Mouse (Mus musculus): ENCODE results near the gene Olfr432. TPM values are rescaled to one million over a fixed set of nuclear protein-coding genes. Genes with fewer than 3 reads are reported as not detected.
A peak's percentile ranks its signal among the peaks of the same experiment; 100 is the strongest.
"Not testable (repeated sequence)": the region's sequence is repeated elsewhere in the genome, so short reads cannot be mapped to it uniquely, and the experiment has no call there.

Olfr432 gene
- not detected in 2 replicates for polyA plus RNA-seq (2015; fragmentation: Nextera tagmentation; extraction: Ambion mirVana)

DNA sequence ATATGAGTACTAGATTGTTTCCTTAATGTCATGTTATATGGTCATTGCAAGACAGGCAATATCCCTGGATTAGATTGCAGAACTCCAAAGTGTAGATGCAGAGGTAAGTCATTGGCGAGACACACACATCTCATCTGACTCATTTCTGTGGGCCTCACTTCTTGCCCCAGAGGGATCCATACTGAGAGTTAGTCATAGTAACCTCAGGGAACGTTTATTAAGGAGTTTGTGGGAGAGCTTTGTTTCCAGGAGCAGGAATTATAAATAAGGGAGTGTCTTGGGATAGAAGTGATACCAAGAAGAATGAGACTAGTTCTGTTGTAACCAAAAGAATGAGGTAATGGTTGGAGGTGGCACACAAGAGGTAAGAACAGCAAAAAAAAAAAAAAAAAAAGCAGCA, at the start of gene Olfr432:
Gene Olfr432, plus strand, starts transcription at position 313 of the 400 bp plus-strand sequence.
- WGBS = 70% methylated on average over 2 of the region's 2 CpGs
- Histone ChIP-seq H3K4me2 (ENCODE audit: low read depth, low read length) (no peak within 1 kb of the TSS), H3K9ac (ENCODE audit: low read depth, low read length) (no peak within 1 kb of the TSS), H3K36me3 (ENCODE audit: control insufficient read depth, insufficient read depth, low read length) (no peaks in the 10 kb centered on the region), H3K27ac (ENCODE audit: low read length) (no peak within 1 kb of the TSS), H3K9me3 (ENCODE audit: control insufficient read depth, low read length) (no peaks in the 10 kb centered on the region), H3K4me1 (ENCODE audit: control insufficient read depth, insufficient read depth, low read length) (no peaks in the 10 kb centered on the region), H3K4me3 (ENCODE audit: low read length) (no peak within 1 kb of the TSS), H3K27me3 (replicated peaks; ENCODE audit: control insufficient read depth, insufficient read depth, low read length) (no peaks in the 10 kb centered on the region)
- no peak for ATAC-seq

DNA sequence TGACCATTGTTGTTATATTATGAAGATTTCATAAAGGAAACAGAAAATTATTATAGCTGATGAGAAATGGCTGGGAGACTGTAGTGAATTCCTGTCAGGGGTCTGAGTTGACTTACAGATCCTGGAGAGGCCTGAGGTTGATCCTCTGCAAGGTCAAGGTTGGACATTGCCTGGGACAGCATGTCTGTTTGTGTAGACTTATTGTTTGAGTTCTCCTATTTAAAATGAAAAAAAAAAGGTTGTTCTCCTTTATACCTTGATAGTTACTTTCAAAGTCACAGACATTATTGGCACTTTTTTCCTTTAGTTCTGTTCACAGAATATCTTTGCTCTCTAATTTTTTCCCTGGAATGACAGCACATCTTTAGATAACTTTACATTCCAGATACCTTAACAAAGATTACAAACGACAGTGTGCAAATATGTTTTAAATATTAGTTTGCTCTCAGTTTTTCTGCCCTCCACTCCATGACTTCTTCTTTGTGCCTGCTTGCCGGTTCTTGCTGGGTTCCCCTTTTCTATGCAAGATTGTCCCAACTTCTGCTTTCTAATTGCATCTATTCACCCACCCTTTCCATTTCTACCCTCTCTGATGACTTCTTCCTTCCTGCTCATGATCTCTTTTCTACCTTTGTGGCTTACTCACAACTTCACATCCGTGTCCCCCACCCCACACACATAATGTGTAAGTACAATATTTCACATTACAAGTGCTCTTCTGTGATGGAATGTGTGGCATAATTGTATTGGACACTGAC, 44.5 kb upstream of the Olfr432 start:
- not testable (repeated sequence) for ATAC-seq; H3K27me3 ChIP-seq (replicated peaks; ENCODE audit: control insufficient read depth, insufficient read depth, low read length); H3K9me3 ChIP-seq (ENCODE audit: control insufficient read depth, low read length); H3K4me3 ChIP-seq (ENCODE audit: low read length); H3K36me3 ChIP-seq (ENCODE audit: control insufficient read depth, insufficient read depth, low read length); H3K9ac ChIP-seq (ENCODE audit: low read depth, low read length); H3K4me2 ChIP-seq (ENCODE audit: low read depth, low read length); H3K27ac ChIP-seq (ENCODE audit: low read length); H3K4me1 ChIP-seq (ENCODE audit: control insufficient read depth, insufficient read depth, low read length)
- 68% methylated on average over 2 of the region's 3 CpGs for WGBS

GRCm38 (mm10) chr1:174007050-174007449, 42.0 kb upstream of the Olfr432 start:
- H3K27me3 ChIP-seq (replicated peaks; ENCODE audit: control insufficient read depth, insufficient read depth, low read length); H3K9ac ChIP-seq (ENCODE audit: low read depth, low read length); ATAC-seq; H3K4me2 ChIP-seq (ENCODE audit: low read depth, low read length); H3K4me3 ChIP-seq (ENCODE audit: low read length); H3K9me3 ChIP-seq (ENCODE audit: control insufficient read depth, low read length); H3K27ac ChIP-seq (ENCODE audit: low read length); H3K36me3 ChIP-seq (ENCODE audit: control insufficient read depth, insufficient read depth, low read length); H3K4me1 ChIP-seq (ENCODE audit: control insufficient read depth, insufficient read depth, low read length): not testable (repeated sequence)

DNA sequence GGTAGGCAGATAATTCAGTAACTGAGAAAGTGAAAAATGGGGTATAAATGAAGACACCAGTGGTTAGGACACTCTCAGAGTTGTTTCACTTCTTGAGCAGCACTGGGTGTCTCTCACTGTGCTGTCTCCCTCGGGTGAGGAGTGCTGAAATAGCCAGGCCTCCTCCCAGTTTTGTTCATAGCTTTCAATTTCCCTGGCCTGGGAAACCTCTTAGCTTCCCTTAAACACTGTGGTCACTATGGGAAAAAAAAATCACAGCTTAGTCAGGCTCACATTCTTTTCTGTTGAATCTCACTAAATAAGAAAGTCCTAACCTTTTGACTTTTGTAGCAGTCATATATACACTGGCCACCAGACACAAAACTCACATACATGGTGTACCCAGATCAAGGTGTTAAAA, 17.3 kb upstream of the Olfr432 start, which contains the start of gene Ifi205:
Gene Ifi205, minus strand, starts transcription at position 113 of the 400 bp plus-strand sequence.
- H3K4me2 ChIP-seq (ENCODE audit: low read depth, low read length) = no peak within 1 kb of the TSS
- no peaks in the 10 kb centered on the region for H3K27me3 ChIP-seq (replicated peaks; ENCODE audit: control insufficient read depth, insufficient read depth, low read length)
- H3K4me3 ChIP-seq (ENCODE audit: low read length) = no peak within 1 kb of the TSS
- H3K9me3 ChIP-seq (ENCODE audit: control insufficient read depth, low read length) = no peaks in the 10 kb centered on the region
- H3K36me3 ChIP-seq (ENCODE audit: control insufficient read depth, insufficient read depth, low read length) = no peaks in the 10 kb centered on the region
- WGBS = 54% methylated on average over 1 of the region's 1 CpGs
- no peak within 1 kb of the TSS for H3K27ac ChIP-seq (ENCODE audit: low read length)
- no peaks in the 10 kb centered on the region for H3K4me1 ChIP-seq (ENCODE audit: control insufficient read depth, insufficient read depth, low read length)
- H3K9ac ChIP-seq (ENCODE audit: low read depth, low read length) = no peak within 1 kb of the TSS
- ATAC-seq = no peak

DNA sequence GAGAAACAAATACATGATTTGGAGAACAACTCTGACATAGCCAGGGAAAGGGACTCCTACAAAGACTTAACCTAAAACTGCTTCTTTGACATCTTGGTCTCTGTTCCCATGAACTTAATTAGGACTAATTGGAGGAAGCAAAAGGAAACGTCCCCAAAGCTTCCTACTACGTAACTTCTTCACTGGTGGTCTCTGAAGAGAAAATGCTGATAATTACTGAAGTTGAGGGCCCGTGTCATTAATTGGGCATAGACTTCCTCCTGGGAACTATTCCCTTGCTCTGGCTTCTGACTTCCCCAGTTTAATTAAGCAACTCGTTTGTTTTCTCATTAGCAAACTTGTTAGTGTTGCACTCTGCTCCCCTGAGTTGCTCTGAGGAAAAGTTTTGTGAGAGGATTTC, 13.2 kb upstream of the Olfr432 start:
- no peaks in the 10 kb centered on the region for H3K4me1 ChIP-seq (ENCODE audit: control insufficient read depth, insufficient read depth, low read length)
- WGBS = 77% methylated on average over 4 of the region's 4 CpGs
- ATAC-seq = no peak

DNA sequence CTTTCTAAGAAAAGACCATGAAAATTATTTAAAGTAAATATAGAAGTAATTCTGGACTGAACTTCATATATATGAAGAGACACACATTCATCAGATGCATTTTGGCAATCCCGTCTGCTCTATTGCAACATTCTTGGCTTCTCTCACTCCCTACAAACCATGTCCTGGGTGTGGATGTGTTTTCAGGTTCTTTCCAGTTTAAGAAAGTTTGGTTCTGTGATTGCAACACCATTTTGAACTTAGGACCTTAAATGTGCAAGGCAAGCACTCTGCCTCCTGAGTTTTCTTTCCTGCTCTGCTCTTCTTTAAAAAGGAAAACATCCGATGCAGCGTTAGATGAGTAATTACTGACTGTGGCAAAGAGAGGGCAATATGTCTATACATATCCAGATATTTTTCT, 10.5 kb upstream of the Olfr432 start:
- Histone ChIP-seq H3K9me3 (ENCODE audit: control insufficient read depth, low read length) (no peaks in the 10 kb centered on the region), H3K4me2 (ENCODE audit: low read depth, low read length) (no peak overlapping the region), H3K27ac (ENCODE audit: low read length) (no peak overlapping the region), H3K27me3 (replicated peaks; ENCODE audit: control insufficient read depth, insufficient read depth, low read length) (no peaks in the 10 kb centered on the region), H3K4me1 (ENCODE audit: control insufficient read depth, insufficient read depth, low read length) (no peaks in the 10 kb centered on the region), H3K4me3 (ENCODE audit: low read length) (no peak overlapping the region), H3K36me3 (ENCODE audit: control insufficient read depth, insufficient read depth, low read length) (no peaks in the 10 kb centered on the region), H3K9ac (ENCODE audit: low read depth, low read length) (no peak overlapping the region)
- no peak for ATAC-seq
- 70% methylated on average over 3 of the region's 3 CpGs for WGBS

More for the DNA sequence above, 13.2 kb upstream of the Olfr432 start:
- Histone ChIP-seq H3K27ac (ENCODE audit: low read length) (no peak overlapping the region), H3K4me2 (ENCODE audit: low read depth, low read length) (no peak overlapping the region), H3K9me3 (ENCODE audit: control insufficient read depth, low read length) (no peaks in the 10 kb centered on the region), H3K36me3 (ENCODE audit: control insufficient read depth, insufficient read depth, low read length) (no peaks in the 10 kb centered on the region), H3K4me3 (ENCODE audit: low read length) (no peak overlapping the region), H3K9ac (ENCODE audit: low read depth, low read length) (no peak overlapping the region), H3K27me3 (replicated peaks; ENCODE audit: control insufficient read depth, insufficient read depth, low read length) (no peaks in the 10 kb centered on the region)

DNA sequence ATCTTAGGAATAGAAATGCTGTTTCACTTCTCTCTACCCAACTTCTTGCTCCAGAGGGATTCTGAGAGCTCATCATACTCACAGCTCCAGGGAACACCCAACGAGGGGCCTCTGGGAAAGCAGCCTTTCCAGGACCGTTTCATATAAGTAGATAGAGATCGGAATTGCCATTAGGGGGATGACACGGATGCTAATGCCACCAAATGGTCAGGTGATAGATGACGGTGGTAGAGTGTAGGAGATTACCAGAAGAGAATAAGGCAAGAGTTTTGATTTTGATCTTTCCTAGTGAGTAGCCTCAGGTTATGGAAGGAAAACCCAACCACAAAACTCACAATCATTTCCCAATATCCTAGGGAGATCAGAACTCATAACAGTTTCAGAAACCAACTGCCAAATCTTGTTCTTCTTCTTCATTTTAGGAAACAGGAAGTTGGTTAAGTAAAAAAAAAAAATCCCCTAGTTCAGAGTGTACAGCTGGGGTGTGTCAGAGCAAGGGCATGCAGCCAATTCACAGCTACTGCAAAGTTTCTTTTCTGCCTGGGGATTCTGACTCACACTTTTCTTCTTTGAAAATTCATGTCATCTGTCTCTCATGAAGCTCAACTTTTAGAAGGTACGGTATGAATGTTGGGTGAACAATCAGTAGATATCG, 8.4 kb upstream of the Olfr432 start, which contains the start of gene Olfr433:
Gene Olfr433, plus strand, starts transcription at position 183 of the 655 bp plus-strand sequence.
- ATAC-seq = 0 out of 2 replicates have a peak, but pooled peaks have one; percentile 42
- 65% methylated on average over 7 of the region's 7 CpGs for WGBS
- H3K4me3 ChIP-seq (ENCODE audit: low read length) = no peak within 1 kb of the TSS
- H3K4me1 ChIP-seq (ENCODE audit: control insufficient read depth, insufficient read depth, low read length) = no peaks in the 10 kb centered on the region
- no peaks in the 10 kb centered on the region for H3K36me3 ChIP-seq (ENCODE audit: control insufficient read depth, insufficient read depth, low read length)
- H3K27me3 ChIP-seq (replicated peaks; ENCODE audit: control insufficient read depth, insufficient read depth, low read length) = no peaks in the 10 kb centered on the region
- H3K27ac ChIP-seq (ENCODE audit: low read length) = no peak within 1 kb of the TSS
- no peaks in the 10 kb centered on the region for H3K9me3 ChIP-seq (ENCODE audit: control insufficient read depth, low read length)
- H3K9ac ChIP-seq (ENCODE audit: low read depth, low read length) = no peak within 1 kb of the TSS
- H3K4me2 ChIP-seq (ENCODE audit: low read depth, low read length) = no peak within 1 kb of the TSS

DNA sequence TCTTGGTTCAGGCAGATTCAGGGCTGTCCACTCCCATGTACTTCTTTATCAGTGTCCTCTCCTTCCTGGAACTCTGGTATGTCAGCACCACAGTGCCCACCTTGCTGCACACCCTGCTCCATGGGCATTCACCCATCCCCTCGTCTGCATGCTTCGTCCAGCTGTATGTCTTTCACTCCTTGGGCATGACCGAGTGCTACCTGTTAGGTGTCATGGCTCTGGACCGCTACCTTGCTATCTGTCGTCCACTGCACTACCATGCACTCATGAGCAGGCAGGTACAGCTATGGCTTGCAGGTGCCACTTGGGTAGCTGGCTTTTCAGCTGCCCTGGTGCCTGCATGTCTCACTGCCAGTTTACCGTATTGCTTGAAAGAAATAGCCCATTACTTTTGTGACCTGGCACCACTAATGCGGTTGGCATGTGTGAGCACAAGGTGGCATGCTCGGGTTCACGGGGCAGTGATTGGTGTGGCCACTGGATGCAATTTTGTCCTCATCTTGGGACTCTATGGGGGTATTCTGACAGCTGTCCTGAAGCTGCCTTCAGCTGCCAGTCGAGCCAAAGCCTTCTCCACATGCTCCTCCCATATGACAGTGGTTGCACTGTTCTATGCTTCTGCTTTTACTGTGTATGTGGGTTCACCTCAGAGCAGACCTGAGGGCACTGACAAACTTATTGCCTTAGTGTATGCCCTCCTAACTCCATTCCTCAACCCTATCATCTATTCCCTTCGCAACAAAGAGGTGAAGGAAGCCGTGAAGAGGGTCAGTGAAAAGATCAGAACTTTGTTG, 6.7 kb upstream of the Olfr432 start:
- ATAC-seq; H3K27me3 ChIP-seq (replicated peaks; ENCODE audit: control insufficient read depth, insufficient read depth, low read length); H3K9me3 ChIP-seq (ENCODE audit: control insufficient read depth, low read length); H3K9ac ChIP-seq (ENCODE audit: low read depth, low read length); H3K4me3 ChIP-seq (ENCODE audit: low read length); H3K27ac ChIP-seq (ENCODE audit: low read length); H3K4me1 ChIP-seq (ENCODE audit: control insufficient read depth, insufficient read depth, low read length); H3K4me2 ChIP-seq (ENCODE audit: low read depth, low read length); H3K36me3 ChIP-seq (ENCODE audit: control insufficient read depth, insufficient read depth, low read length): not testable (repeated sequence)
- 91% methylated on average over 12 of the region's 12 CpGs for WGBS

DNA sequence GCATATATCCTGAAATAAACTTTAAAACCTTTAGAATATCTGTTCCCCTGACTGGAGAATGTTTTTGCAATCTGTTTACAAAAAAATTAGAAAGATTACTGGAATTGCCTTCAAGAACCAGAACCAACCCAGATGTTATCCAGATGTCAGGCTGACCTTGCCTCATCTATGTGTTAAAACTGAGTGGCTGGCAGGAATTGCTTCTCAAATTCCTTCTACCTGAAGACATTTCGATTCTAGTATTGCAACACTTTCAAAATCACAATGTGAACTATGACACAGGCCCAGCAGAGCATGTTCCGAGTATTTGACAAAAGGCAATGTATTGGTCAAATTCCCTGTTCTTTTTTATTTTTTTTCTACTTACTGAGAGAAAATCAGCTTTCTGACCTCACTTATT, 4.6 kb upstream of the Olfr432 start:
- no peak for ATAC-seq
- Histone ChIP-seq H3K4me1 (ENCODE audit: control insufficient read depth, insufficient read depth, low read length) (no peaks in the 10 kb centered on the region), H3K9ac (ENCODE audit: low read depth, low read length) (no peak overlapping the region), H3K4me2 (ENCODE audit: low read depth, low read length) (no peak overlapping the region), H3K4me3 (ENCODE audit: low read length) (no peak overlapping the region), H3K27me3 (replicated peaks; ENCODE audit: control insufficient read depth, insufficient read depth, low read length) (no peaks in the 10 kb centered on the region), H3K27ac (ENCODE audit: low read length) (no peak overlapping the region), H3K9me3 (ENCODE audit: control insufficient read depth, low read length) (no peaks in the 10 kb centered on the region), H3K36me3 (ENCODE audit: control insufficient read depth, insufficient read depth, low read length) (no peaks in the 10 kb centered on the region)
- 67% methylated on average over 2 of the region's 2 CpGs for WGBS
